Mouse (Mus musculus): Measurements from ENCODE around the gene Limch1.

DNA sequence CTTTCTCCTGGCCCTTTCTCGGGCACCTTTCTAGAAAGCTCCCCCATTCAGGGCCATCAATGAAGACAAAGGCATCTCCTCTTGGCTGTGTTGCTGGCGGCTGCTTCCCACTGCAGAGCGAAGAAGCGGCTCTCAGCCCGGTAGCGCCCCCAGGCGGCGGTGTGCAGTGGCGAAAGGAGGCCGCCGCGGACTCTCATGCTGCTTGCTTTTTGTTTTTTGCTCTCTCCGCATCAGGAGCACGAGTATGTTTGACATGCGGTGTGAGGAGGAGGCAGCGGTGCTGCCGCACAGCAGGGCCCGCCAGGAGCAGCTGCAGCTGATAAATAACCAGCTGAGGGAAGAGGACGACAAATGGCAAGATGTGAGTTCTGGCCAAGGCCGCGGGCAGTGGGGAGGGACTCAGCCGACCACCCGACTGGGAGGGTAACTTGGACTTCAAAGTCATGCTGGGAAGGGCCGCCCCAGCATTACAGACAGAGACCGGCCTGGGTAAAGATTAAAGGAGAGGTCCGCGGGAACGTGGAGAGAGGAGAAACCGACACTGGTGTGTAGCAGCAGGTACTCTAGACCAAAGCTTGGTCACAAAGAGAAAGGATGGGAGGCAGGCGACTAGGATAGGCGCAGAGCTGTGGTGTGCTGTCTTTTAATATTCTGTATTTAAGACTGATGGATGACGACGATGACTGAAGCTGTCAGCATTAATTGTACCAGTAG is 251.4 kb downstream of the Limch1 start:
- TF ChIP-seq CTCF (conservative IDR thresholded peaks at IDR 0.05; ENCODE audit: low read length) (peak; percentile 72), POU5F1 (IDR thresholded peaks at IDR 0.05; ENCODE audit: borderline replicate concordance, low read length) (no peak), NANOG (IDR thresholded peaks at IDR 0.05; ENCODE audit: borderline replicate concordance, low read length) (peak; percentile 53; the same call in 1 of the 2 replicates)
